Mouse (Mus musculus) mouse embryonic stem cell (cell line): ENCODE data around the gene Gtpbp3.
"Not testable (repeated sequence)": the region's sequence is repeated elsewhere in the genome, so short reads cannot be mapped to it uniquely, and the experiment has no call there.

Source experiments
- in situ Hi-C, 2 experiments: fragments of 300-500 bp; cut with MboI; formaldehyde crosslinking; loops; 1 replicate in 1 of 2; 3 replicates in 1 of 2; pipeline ENCODE4 v1.14.3; 2019 to 2020; ENCODE audit warnings: low sequenced_read_pairs in 2 of 2, low pct_unique_long_range_greater_than_20kb in 1 of 2, mixed read lengths in 1 of 2; ENCODE audit not compliant: unreplicated experiment in 1 of 2

Gene Gtpbp3

GRCm38 (mm10) chr8:71488454-71488853 lies 551 bp downstream of the Gtpbp3 start:
- in situ Hi-C loops: no loop called here

DNA sequence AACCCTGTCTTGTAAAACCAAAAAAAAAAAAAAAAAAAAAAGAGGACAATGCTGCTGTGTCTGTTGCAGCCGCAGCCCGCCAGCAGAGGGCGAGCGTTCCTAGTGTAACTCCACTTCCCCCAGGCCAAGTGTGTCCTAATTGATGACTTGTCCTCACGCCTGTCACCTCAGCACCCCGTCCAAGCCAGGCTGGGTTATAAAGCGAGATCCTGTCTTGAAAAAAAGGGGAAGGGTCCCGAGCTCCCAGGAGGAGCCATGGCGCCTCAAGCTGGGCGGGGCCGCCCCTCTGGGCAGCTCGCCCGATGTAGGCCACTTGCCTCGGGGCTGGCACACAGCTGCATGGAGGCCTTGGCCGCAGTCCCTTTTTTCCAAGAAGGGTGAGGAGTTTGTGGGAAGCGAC lies 7.1 kb downstream of the Gtpbp3 start:
- in situ Hi-C loops: no loop called here

- in situ Hi-C loops: no loop called here
Observed at GRCm38 (mm10) chr8:71495811-71496210, 7.9 kb downstream of the Gtpbp3 start.

GRCm38 (mm10) chr8:71496481-71496880 lies 8.6 kb downstream of the Gtpbp3 start:
- in situ Hi-C loops: no loop called here

- in situ Hi-C loops: no loop called here
Observed at GRCm38 (mm10) chr8:71497077-71497645, 9.3 kb downstream of the Gtpbp3 start.

DNA sequence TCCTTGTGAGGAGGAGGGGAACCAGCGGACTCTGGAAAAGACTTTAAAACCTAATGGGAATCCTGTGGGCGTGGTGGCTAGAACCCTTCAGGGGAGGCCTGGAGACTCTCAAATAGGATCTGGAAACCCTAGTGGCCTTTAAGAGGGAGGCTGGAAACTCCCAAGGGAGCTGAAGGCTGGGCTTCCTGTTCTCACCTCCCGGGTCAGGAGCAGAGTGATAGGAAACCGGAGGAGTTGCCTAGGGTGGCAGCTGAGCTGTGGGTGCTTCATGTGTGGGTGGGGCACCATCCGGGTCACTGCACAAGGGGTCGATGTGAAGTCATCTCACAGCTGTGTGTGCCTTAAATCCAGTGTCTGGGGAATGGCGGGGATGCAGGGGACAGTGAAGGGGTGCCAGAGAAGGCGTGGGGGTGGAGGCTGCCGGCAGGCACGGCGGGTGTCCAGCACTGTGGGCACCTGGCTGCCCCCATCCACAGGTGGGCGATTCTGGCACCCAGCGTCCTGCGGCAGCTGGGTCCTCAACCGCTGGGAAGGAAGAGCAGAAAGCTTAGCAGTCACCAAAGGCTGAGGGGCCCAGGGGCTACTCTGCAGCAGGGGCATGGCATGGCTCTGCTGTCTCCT lies 10.1 kb downstream of the Gtpbp3 start:
- in situ Hi-C loops: no loop called here

DNA sequence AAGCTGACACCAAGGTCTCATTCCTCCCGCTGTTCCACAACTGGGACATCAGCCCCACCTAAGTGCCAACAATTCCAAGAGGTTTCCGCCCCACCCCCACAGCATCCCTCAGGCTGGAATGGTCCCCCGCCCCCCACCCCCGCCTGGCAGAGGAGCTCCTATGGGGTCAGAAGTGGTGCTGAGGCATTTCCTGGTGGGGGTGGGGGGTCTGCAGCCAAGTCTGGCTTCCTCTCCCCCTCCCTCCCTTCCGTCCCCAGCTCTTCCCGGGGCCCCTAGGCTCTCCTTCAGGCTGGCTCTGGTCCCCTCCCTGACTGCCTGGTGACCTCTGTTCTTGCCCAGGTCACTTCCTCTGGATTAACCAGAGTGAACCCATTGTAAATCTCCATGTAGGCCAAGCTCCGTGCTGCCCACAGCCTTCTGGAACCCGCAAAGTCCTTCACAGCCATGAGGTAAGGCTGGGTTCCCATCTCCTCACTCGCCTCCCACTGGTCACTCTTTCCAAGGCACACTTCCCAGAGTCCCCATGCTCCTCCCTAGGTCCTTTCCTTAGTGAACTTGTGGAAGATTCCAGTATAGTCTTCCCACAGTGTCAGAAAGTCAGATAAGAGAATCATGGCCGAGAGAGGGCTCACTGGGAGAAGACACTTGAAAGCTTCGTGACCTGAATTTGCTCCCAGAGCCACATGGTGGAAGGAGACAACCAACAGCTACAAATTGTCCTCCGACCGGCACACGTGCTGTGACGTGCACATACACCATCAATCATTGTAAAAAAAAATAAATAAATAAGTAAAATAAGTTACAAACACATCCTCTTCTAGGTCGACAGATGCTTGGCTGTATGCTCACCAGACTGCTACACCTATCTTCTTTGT lies 11.2 kb downstream of the Gtpbp3 start:
- in situ Hi-C loops: no loop called here

DNA sequence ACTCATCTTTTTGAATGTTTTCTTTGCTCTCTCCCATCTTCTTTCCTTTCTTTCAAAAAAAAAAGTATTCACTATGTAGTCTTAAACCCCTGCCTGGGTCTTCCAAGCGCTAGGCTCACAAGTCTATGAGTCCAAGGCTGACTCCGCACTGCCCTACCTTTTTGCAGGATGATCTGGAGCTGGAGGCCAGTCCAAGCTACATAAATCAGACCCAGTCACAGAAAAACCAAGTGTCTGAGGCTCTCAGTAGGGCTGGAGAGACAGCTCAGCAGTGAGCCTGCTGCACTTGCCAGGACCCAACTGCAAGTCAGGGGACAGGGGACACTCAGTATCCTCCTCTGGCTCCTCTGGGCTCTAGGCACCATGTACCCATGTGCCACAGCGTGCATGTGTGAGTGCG lies 16.4 kb downstream of the Gtpbp3 start:
- in situ Hi-C loops: no loop called here

- in situ Hi-C loops: no loop called here
Observed at GRCm38 (mm10) chr8:71505326-71505725, 17.4 kb downstream of the Gtpbp3 start.

- in situ Hi-C loops: no loop called here
Observed at GRCm38 (mm10) chr8:71505979-71506378, 18.1 kb downstream of the Gtpbp3 start.

DNA sequence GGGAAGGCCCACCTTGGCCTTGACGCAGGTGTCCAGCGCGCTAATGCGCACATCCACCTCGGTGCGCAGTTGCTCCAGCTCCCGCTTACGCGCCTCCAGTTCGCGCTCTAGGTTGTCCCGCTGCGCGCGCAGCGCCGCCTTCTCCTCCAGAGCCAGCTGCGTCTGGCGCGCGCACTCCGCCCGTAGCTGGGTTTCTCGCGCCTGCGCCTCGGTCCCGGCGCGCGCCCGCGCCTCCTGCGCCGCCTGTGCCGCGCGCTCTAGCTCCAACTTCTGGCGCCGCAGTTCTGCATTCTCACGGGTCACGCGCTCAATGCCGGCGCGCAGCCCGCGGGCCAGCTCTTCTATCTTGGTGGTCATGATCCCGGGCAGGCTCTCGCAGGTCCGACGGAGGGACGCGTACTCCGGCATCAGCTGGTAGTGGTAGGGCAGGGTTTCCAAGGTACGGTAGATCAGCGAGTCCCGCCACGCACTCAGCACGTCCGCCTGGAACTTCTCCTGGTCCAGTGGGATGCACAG lies 19.7 kb downstream of the Gtpbp3 start:
- in situ Hi-C loops: no loop called here

DNA sequence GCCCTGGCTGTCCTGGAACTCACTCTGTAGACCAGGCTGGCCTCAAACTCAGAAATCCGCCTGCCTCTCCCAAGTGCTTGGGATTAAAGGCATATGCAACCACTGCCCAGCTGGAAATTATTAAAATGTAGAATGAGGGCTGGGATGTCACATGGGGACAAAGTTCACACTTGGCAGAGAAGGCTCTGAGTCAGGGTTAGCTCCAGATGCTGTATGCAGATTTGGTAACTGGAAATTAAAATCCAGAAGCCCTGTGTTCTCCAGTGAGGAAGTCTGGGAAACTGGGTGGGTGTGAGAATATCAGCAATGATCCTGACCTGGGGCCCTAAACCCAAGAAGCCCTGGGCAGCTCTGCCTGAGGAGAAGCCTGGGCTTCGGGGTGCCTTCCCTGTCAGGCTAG lies 21.4 kb downstream of the Gtpbp3 start:
- in situ Hi-C loops: no loop called here

DNA sequence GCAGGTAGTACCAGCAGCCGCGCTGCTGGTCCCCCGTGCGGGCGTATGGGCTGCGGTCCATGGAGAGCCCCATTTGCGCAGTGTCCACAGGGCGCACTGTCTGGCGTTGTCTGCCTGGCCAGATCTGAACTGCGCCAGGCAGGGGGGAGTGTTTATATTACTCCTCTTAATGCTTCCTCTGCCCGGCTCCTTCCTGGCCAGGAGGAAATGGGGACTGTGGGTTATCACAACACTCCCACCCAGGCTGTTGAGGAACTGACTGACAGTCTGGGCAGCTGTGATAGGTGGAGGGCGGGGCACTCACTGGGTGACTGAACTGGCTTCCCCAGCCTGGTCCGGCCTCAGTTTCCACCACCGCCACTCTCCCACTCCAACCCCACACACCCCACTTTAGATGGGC lies 23.7 kb downstream of the Gtpbp3 start, which contains the start of gene Plvap:
Gene Plvap (minus strand): TSS at position 109 of the 400 bp plus-strand sequence.
- in situ Hi-C loops: no loop called here

GRCm38 (mm10) chr8:71513018-71513754 lies 25.3 kb downstream of the Gtpbp3 start:
- in situ Hi-C loops: no loop called here

- in situ Hi-C loops: no loop called here
Observed at GRCm38 (mm10) chr8:71515043-71515442, 27.1 kb downstream of the Gtpbp3 start.

DNA sequence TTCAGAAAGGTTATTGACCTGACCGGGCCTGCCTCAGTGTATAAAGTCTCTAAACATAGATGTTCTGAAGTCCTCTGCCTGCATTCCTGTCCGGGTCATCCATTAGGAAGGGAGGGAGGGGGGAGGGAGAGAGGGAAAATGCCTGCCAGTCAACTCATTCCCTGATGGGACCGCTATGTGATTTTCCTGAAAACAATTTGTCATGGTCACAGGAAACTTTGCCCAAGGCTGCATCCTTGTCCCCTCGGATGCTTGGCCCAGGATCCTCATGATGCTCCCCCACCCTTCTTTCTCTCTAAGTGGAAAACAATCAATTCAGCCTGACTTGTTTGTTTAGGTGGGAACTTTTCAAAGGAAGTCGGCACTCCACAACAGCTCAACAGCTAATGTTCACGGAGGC lies 28.9 kb downstream of the Gtpbp3 start:
- in situ Hi-C loops: no loop called here

DNA sequence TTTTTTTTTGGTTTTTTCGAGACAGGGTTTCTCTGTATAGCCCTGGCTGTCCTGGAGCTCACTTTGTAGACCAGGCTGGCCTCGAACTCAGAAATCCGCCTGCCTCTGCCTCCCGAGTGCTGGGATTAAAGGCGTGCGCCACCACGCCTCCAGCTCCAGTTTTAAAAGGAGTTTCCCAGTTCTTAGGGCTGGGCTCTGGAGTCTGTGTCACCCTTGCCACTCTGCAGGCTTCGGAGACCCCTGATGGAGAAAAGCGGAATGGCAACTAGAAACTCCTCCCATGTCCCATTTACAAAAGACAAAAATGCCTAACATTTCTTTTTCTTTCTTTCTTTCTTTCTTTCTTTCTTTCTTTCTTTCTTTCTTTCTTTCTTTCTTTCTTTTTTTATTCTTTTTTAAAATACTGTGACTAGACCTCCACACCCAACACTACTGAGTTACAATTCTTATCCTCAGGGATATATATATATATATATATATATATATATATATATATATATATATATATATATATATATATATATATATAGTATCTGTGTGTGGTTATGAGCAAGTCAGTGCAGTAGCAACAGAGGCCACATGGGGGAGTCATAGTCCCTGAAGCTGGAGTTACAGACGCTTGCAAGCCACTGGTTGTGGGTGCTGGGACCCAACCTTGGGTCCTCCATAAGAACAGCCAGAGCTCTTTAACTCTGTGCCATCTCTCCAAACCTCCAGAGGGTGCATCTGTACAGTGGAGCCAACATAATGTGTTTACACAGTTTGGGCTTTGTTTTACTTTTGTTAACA lies 31.3 kb downstream of the Gtpbp3 start:
- in situ Hi-C loops: not testable (repeated sequence)

GRCm38 (mm10) chr8:71521634-71522033 lies 33.7 kb downstream of the Gtpbp3 start:
- in situ Hi-C loops: loop anchor here in 1 of 2 experiments (5.0 kb wide), 1 partner anchor 79 kb away; no protein-coding TSS in a partner anchor
